Mouse (Mus musculus): ENCODE data around the gene Zfp709. TPM values are rescaled to one million over a fixed set of nuclear protein-coding genes. Genes with fewer than 3 reads are reported as not detected.
"Not testable (repeated sequence)": the region's sequence is repeated elsewhere in the genome, so short reads cannot be mapped to it uniquely, and the experiment has no call there.

The Zfp709 gene
- polyA plus RNA-seq, 1 experiment, result 1.8 TPM

- no peak overlapping the region for H3K27ac ChIP-seq (replicated peaks; ENCODE audit: low read depth, low read length)
- no peaks in the 10 kb centered on the region for H3K4me1 ChIP-seq (ENCODE audit: control insufficient read depth, insufficient read depth, insufficient read length, low read length)
- H3K4me3 ChIP-seq (ENCODE audit: insufficient read depth, low read depth, low read length), result no peak overlapping the region
Measured at GRCm38 (mm10) chr8:71906809-71907208, 25.0 kb downstream of the Zfp709 start.

GRCm38 (mm10) chr8:71907798-71908257, 26.0 kb downstream of the Zfp709 start:
- Histone ChIP-seq H3K27ac (replicated peaks; ENCODE audit: low read depth, low read length) (peak overlapping the region; percentile 6; the same call in 1 of the 2 replicates), H3K4me3 (ENCODE audit: insufficient read depth, low read depth, low read length) (peak overlapping the region; percentile 74)

GRCm38 (mm10) chr8:71908309-71909261, 26.8 kb downstream of the Zfp709 start, which contains the start of the genes Zfp882 and Zfp617:
Gene Zfp882 (plus strand): TSS chr8:71908608.
Gene Zfp617 (plus strand): TSS chr8:71908635.
- Histone ChIP-seq H3K4me3 (ENCODE audit: insufficient read depth, low read depth, low read length) (peak within 1 kb of the TSS; percentile 74), H3K4me1 (ENCODE audit: control insufficient read depth, insufficient read depth, insufficient read length, low read length) (no peaks in the 10 kb centered on the region), H3K27ac (replicated peaks; ENCODE audit: low read depth, low read length) (peak within 1 kb of the TSS; percentile 86)

More at GRCm38 (mm10) chr8:71907798-71908257, 26.0 kb downstream of the Zfp709 start:
- no peaks in the 10 kb centered on the region for H3K4me1 ChIP-seq (ENCODE audit: control insufficient read depth, insufficient read depth, insufficient read length, low read length)

- Histone ChIP-seq H3K27ac (replicated peaks; ENCODE audit: low read depth, low read length) (no peak overlapping the region), H3K4me3 (ENCODE audit: insufficient read depth, low read depth, low read length) (no peak overlapping the region), H3K4me1 (ENCODE audit: control insufficient read depth, insufficient read depth, insufficient read length, low read length) (no peaks in the 10 kb centered on the region)
Measured at GRCm38 (mm10) chr8:71912286-71912685, 30.5 kb downstream of the Zfp709 start.

DNA sequence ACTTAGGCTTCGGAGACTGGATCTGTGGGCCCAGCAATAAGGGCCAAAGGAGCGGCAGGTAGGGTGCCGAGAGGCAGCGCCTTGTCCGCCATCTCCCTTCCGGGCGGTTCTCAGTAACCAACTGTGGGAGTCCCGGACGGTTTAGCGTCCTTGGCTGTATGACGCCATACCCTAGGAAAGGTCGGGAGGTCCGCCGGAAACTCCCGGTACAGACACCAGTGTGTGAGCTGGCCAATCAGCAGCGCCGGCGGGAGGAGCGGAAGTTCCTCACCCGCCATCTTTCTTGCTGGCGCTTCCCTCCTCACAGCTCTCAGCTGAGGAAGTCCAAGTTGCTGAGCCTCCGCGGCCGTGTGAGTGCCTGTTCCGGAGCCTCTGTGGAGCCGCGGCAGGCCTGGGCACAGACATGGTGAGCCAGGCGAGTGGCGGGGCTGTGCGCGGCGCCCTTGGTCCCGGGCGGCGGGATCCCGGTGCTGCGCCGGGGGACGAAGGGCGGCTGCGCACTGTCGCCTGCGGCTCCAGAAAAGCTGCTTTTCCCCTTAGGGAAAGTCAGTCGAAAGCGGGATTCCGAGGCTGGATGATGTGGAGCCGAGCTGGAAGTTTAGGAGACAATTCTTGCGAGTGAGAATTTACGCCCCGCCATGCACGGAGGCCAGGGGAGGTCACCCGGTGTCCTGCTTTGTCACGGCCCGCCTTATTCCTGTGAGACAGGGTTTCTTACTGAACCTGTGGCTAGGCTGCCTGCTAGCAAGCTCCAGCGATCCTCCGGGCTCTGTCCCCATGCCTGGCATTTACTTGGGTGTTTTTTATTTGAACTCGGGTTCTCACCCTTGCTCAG, 41.0 kb downstream of the Zfp709 start:
- Histone ChIP-seq H3K4me1 (ENCODE audit: control insufficient read depth, insufficient read depth, insufficient read length, low read length) (peaks cover 9% of the 10 kb centered on the region), H3K27ac (replicated peaks; ENCODE audit: low read depth, low read length) (peak overlapping the region; percentile 97), H3K4me3 (ENCODE audit: insufficient read depth, low read depth, low read length) (peak overlapping the region; percentile 98)

DNA sequence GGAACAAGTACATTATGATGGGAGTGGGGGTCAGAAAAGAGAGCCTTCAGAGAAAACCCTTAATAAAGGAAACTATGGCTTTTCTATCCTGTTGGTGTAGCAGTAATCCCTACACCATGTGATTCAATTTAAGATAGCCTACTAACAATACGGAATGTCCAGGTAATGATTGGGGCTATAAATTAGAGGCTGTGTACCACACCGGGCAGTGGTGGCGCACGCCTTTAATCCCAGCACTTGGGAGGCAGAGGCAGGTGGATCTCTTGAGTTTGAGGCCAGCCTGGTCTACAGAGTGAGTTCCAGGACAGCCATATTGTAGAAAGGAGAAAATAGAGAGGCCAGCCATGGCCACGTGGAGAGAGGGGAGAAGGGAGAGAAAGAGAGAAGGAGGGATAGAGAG, 44.0 kb downstream of the Zfp709 start:
- Histone ChIP-seq H3K4me1 (ENCODE audit: control insufficient read depth, insufficient read depth, insufficient read length, low read length) (peaks cover 9% of the 10 kb centered on the region), H3K27ac (replicated peaks; ENCODE audit: low read depth, low read length) (no peak overlapping the region), H3K4me3 (ENCODE audit: insufficient read depth, low read depth, low read length) (no peak overlapping the region)

GRCm38 (mm10) chr8:71926551-71926950, 44.7 kb downstream of the Zfp709 start:
- Histone ChIP-seq H3K4me1 (ENCODE audit: control insufficient read depth, insufficient read depth, insufficient read length, low read length) (peaks cover 9% of the 10 kb centered on the region), H3K4me3 (ENCODE audit: insufficient read depth, low read depth, low read length) (no peak overlapping the region), H3K27ac (replicated peaks; ENCODE audit: low read depth, low read length) (no peak overlapping the region)

- no peak overlapping the region for H3K4me3 ChIP-seq (ENCODE audit: insufficient read depth, low read depth, low read length)
- peaks cover 9% of the 10 kb centered on the region for H3K4me1 ChIP-seq (ENCODE audit: control insufficient read depth, insufficient read depth, insufficient read length, low read length)
- H3K27ac ChIP-seq (replicated peaks; ENCODE audit: low read depth, low read length), result no peak overlapping the region
Measured at GRCm38 (mm10) chr8:71927779-71928178, 46.0 kb downstream of the Zfp709 start.

- H3K4me3 ChIP-seq (ENCODE audit: insufficient read depth, low read depth, low read length); H3K27ac ChIP-seq (replicated peaks; ENCODE audit: low read depth, low read length); H3K4me1 ChIP-seq (ENCODE audit: control insufficient read depth, insufficient read depth, insufficient read length, low read length): not testable (repeated sequence)
Measured at GRCm38 (mm10) chr8:71938037-71938436, 56.2 kb downstream of the Zfp709 start.

- Histone ChIP-seq H3K27ac (replicated peaks; ENCODE audit: low read depth, low read length) (no peak overlapping the region), H3K4me3 (ENCODE audit: insufficient read depth, low read depth, low read length) (no peak overlapping the region), H3K4me1 (ENCODE audit: control insufficient read depth, insufficient read depth, insufficient read length, low read length) (no peaks in the 10 kb centered on the region)
Measured at GRCm38 (mm10) chr8:71940293-71941208, 58.7 kb downstream of the Zfp709 start.

GRCm38 (mm10) chr8:71941776-71942175, 60.0 kb downstream of the Zfp709 start:
- H3K4me3 ChIP-seq (ENCODE audit: insufficient read depth, low read depth, low read length), result no peak overlapping the region
- H3K4me1 ChIP-seq (ENCODE audit: control insufficient read depth, insufficient read depth, insufficient read length, low read length), result no peaks in the 10 kb centered on the region
- H3K27ac ChIP-seq (replicated peaks; ENCODE audit: low read depth, low read length), result no peak overlapping the region

Data from brown adipose tissue, adult 24 weeks (tissue).